Mouse (Mus musculus) leukemia stem cell, adult 10-12 weeks (primary cell): Measurements from ENCODE around the gene Scrt2. TPM values are rescaled to one million over a fixed set of nuclear protein-coding genes. Genes with fewer than 3 reads are reported as not detected.

ENCODE experiments used
- polyA plus RNA-seq: library from polyadenylated mRNA; stranded (reverse); fragments of >175 nt; gene quantifications from 2 replicates; pipeline ENCODE4 v1.2.3, GENCODE M21; 2012; ENCODE audit warnings: low replicate concordance

Scrt2 gene
- polyA plus RNA-seq, result not detected in 2 replicates

GRCm38 (mm10) chr2:152080685-152081541 is at the start of gene Scrt2:
Gene Scrt2 (plus strand): TSS chr2:152081529.

GRCm38 (mm10) chr2:152105318-152106224 is 24.2 kb downstream of the Scrt2 start, which contains the start of gene Srxn1:
Gene Srxn1 (plus strand): TSS chr2:152105516.

GRCm38 (mm10) chr2:152143279-152144157 is 62.2 kb downstream of the Scrt2 start, which contains the start of gene Tcf15:
Gene Tcf15 (plus strand): TSS chr2:152143561.

Other genes with a start within 250 kb of the Scrt2 start
- not detected in 2 replicates for gene Rspo4, start 238.6 kb upstream of the Scrt2 start, polyA plus RNA-seq
- not detected in 2 replicates for gene Angpt4, start 170.3 kb upstream of the Scrt2 start, polyA plus RNA-seq
- 15.1 and 17.2 TPM in 2 replicates for gene Fam110a, start 101.3 kb upstream of the Scrt2 start, polyA plus RNA-seq
- gene Slc52a3, start 85.0 kb upstream of the Scrt2 start, polyA plus RNA-seq, result 0.84 and 1.2 TPM in 2 replicates
- gene Srxn1, start 24.0 kb downstream of the Scrt2 start, polyA plus RNA-seq, result 7.5 and 26.2 TPM in 2 replicates
- gene Tcf15, start 62.0 kb downstream of the Scrt2 start, polyA plus RNA-seq, result 0.25 and 2.0 TPM in 2 replicates
- gene Csnk2a1, start 145.3 kb downstream of the Scrt2 start, polyA plus RNA-seq, result 6.0 and 28.5 TPM in 2 replicates
- gene Tbc1d20, start 212.3 kb downstream of the Scrt2 start, polyA plus RNA-seq, result 11.0 and 17.6 TPM in 2 replicates